Mouse (Mus musculus): ENCODE results near the gene Atp5b. TPM values are rescaled to one million over a fixed set of nuclear protein-coding genes. Genes with fewer than 3 reads are reported as not detected.

The Atp5b gene
- 100 to 1,000 TPM; 488 to 502 TPM for total RNA-seq (2023)

DNA sequence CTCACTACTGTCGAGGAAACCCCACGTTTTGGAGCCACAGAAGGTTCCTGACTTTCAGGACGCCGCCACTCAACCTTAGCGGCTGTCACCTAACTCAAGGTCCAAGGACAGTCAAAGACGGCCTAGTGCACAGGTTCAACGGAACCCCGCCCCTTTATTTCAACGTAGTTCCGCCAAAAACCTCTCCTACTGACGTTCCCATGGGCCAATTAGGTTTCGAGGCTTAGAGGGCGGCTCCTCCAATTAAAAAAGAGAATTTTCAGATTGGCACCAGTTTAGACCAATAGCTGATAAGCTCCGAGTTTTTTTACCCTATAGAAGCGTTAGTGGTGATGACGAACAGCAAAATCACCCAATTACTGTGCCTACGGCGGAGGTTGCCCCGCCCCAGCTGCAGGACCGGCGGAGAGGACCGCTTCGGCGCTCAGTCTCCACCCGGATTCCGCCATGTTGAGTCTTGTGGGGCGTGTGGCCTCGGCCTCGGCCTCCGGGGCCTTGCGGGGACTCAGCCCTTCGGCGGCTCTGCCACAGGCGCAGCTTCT is at the start of gene Atp5b:
Atp5b (plus strand) TSS at position 394 of the 542 bp plus-strand sequence.

GRCm38 (mm10) chr10:128058601-128059151 is 24.4 kb upstream of the Atp5b start, which contains the start of gene Ptges3:
Ptges3 (plus strand) TSS chr10:128058954.

DNA sequence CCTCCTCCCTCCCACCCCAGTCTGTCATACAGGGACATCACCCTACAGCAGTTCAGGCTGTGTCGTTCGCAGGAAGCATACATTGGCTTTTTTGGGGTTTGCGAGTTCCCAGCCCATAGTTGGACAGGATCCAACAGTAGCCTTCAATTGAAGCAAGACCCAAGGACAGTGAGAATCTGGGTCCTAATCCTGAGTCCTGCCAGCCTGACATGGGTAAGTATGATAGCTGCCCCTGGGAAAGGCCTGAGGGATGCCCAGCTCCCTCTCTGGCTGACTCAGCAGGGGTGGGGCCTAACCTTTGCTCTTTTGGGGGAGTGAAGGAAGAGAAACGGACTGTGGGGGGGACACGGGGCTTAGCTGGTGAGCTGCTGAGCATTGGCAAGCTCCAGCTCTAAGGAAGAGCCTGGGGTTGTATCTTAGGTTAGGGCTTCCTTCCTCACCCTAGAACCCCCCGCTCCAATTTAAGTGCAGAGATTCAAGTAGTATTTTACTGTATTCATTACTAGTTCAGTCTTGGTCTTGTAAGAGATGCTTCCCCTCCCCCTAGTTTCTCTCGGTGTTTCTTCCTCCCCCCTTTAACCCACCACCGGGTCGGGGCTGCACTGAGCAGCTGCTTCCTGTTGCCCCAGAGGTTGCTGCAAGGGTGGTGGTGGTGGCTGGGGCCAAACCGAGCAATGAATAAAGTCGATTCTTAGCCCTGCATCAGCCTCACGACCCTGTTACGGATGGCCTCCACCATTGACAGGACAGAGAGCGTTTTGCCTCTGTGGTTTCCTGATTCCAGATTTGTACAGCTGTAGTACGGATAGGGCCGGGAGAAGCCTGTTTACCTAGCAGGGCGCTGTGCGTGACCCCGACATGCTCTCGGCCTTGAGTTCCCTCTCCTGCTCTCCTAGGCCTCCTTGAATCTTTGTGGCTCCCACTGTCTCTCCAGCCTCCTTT is 8.8 kb downstream of the Atp5b start, which contains the start of gene Baz2a:
Baz2a (plus strand) TSS at position 14 of the 942 bp plus-strand sequence.

Other genes with a start within 250 kb of the Atp5b start
- not detected for gene Rdh19, start 233.3 kb upstream of the Atp5b start, total RNA-seq (2023)
- not detected for gene Rdh16f2, start 216.8 kb upstream of the Atp5b start, total RNA-seq (2023)
- not detected for gene Rdh7, start 194.5 kb upstream of the Atp5b start, total RNA-seq (2023)
- not detected for gene Sdr9c7, start 184.8 kb upstream of the Atp5b start, total RNA-seq (2023)
- not detected for gene Hsd17b6, start 75.7 kb upstream of the Atp5b start, total RNA-seq (2023)
- 1 to 10 TPM; 2.9 to 3.5 TPM for gene Prim1, start 68.1 kb upstream of the Atp5b start, total RNA-seq (2023)
- 100 to 1,000 TPM; 568 to 584 TPM for gene Naca, start 47.7 kb upstream of the Atp5b start, total RNA-seq (2023)
- 100 to 1,000 TPM; 107 to 108 TPM for gene Ptges3, start 24.3 kb upstream of the Atp5b start, total RNA-seq (2023)
- gene Baz2a, start 8.3 kb downstream of the Atp5b start, total RNA-seq (2023) = 100 to 1,000 TPM; 107 to 114 TPM
- 10 to 100 TPM; 23.0 to 27.1 TPM for gene Rbms2, start 97.0 kb downstream of the Atp5b start, total RNA-seq (2023)
- gene Gls2, start 111.2 kb downstream of the Atp5b start, total RNA-seq (2023) = not detected
- 1 to 10 TPM; 8.9 to 9.2 TPM for gene Spryd4, start 128.5 kb downstream of the Atp5b start, total RNA-seq (2023)
- gene Mip, start 142.6 kb downstream of the Atp5b start, total RNA-seq (2023) = not detected
- 1 to 10 TPM; 4.3 to 4.9 TPM for gene Timeless, start 148.8 kb downstream of the Atp5b start, total RNA-seq (2023)
- not detected for gene Apon, start 170.8 kb downstream of the Atp5b start, total RNA-seq (2023)
- not detected for gene Apof, start 185.4 kb downstream of the Atp5b start, total RNA-seq (2023)
- gene Stat2, start 187.3 kb downstream of the Atp5b start, total RNA-seq (2023) = 100 to 1,000 TPM in 1 of 2 experiments, 10 to 100 TPM in 1; 93.6 to 100 TPM
- gene Il23a, start 215.5 kb downstream of the Atp5b start, total RNA-seq (2023) = not detected
- gene Pan2, start 220.1 kb downstream of the Atp5b start, total RNA-seq (2023) = 10 to 100 TPM; 30.6 to 31.6 TPM
- gene Cnpy2, start 239.2 kb downstream of the Atp5b start, total RNA-seq (2023) = 10 to 100 TPM; 39.9 to 48.2 TPM

All from monocyte, adult 59 days (primary cell).